Mouse (Mus musculus): ENCODE results near the gene Rpl41. TPM values are rescaled to one million over a fixed set of nuclear protein-coding genes. Genes with fewer than 3 reads are reported as not detected.

The Rpl41 gene
- polyA plus RNA-seq, 1 experiment from 2014 or later, result 2,372 TPM

- H3K36me3 ChIP-seq, result 0 out of 2 replicates have a peak, but pooled peaks cover 7% of the 10 kb centered on the region
- ATAC-seq (ENCODE audit: low FRiP score), result no peak
- no peak overlapping the region for H3K4me2 ChIP-seq
- no peak overlapping the region for H3K27ac ChIP-seq (replicated peaks)
- H3K9me3 ChIP-seq (replicated peaks), result no peaks in the 10 kb centered on the region
- WGBS, result 81% methylated on average over 9 of the region's 9 CpGs
- no peaks in the 10 kb centered on the region for H3K27me3 ChIP-seq (replicated peaks)
- 0 out of 2 replicates have a peak, but pooled peaks cover 4% of the 10 kb centered on the region for H3K4me1 ChIP-seq
- no peak overlapping the region for H3K4me3 ChIP-seq (replicated peaks)
- no peak overlapping the region for H3K9ac ChIP-seq (replicated peaks)
Measured at GRCm38 (mm10) chr10:128504641-128505370, 44.3 kb downstream of the Rpl41 start.

- Histone ChIP-seq H3K4me1 (peaks cover 11% of the 10 kb centered on the region; the same call in 1 of the 2 replicates), H3K27me3 (replicated peaks) (no peaks in the 10 kb centered on the region), H3K9me3 (replicated peaks) (no peaks in the 10 kb centered on the region), H3K9ac (replicated peaks) (no peak overlapping the region), H3K36me3 (0 out of 2 replicates have a peak, but pooled peaks cover 2% of the 10 kb centered on the region), H3K4me3 (replicated peaks) (no peak overlapping the region), H3K4me2 (no peak overlapping the region), H3K27ac (replicated peaks) (no peak overlapping the region)
- no peak for ATAC-seq (ENCODE audit: low FRiP score)
- WGBS, result 83% methylated on average over 3 of the region's 3 CpGs
Measured at GRCm38 (mm10) chr10:128504012-128504411, 45.1 kb downstream of the Rpl41 start.

GRCm38 (mm10) chr10:128503532-128503931, 45.6 kb downstream of the Rpl41 start:
- ATAC-seq (ENCODE audit: low FRiP score), result no peak
- no peaks in the 10 kb centered on the region for H3K9me3 ChIP-seq (replicated peaks)

GRCm38 (mm10) chr10:128502341-128502740, 46.8 kb downstream of the Rpl41 start:
- 87% methylated on average over 5 of the region's 5 CpGs for WGBS
- H3K27ac ChIP-seq (replicated peaks), result no peak overlapping the region
- ATAC-seq (ENCODE audit: low FRiP score), result no peak
- no peaks in the 10 kb centered on the region for H3K36me3 ChIP-seq
- no peaks in the 10 kb centered on the region for H3K9me3 ChIP-seq (replicated peaks)
- peaks cover 22% of the 10 kb centered on the region for H3K4me1 ChIP-seq
- no peak overlapping the region for H3K9ac ChIP-seq (replicated peaks)
- no peak overlapping the region for H3K4me3 ChIP-seq (replicated peaks)
- no peaks in the 10 kb centered on the region for H3K27me3 ChIP-seq (replicated peaks)
- no peak overlapping the region for H3K4me2 ChIP-seq

More at GRCm38 (mm10) chr10:128503532-128503931, 45.6 kb downstream of the Rpl41 start:
- H3K9ac ChIP-seq (replicated peaks), result no peak overlapping the region
- H3K4me3 ChIP-seq (replicated peaks), result no peak overlapping the region
- H3K4me2 ChIP-seq, result no peak overlapping the region
- WGBS, result 79% methylated on average over 8 of the region's 8 CpGs
- H3K36me3 ChIP-seq, result no peaks in the 10 kb centered on the region
- no peak overlapping the region for H3K27ac ChIP-seq (replicated peaks)
- H3K4me1 ChIP-seq, result peaks cover 11% of the 10 kb centered on the region; the same call in 1 of the 2 replicates
- H3K27me3 ChIP-seq (replicated peaks), result no peaks in the 10 kb centered on the region

GRCm38 (mm10) chr10:128499116-128499671, 49.9 kb downstream of the Rpl41 start:
- peak; percentile 8; the same call in 1 of the 2 replicates for ATAC-seq (ENCODE audit: low FRiP score)
- 2% methylated on average over 21 of the region's 21 CpGs for WGBS
- Histone ChIP-seq H3K27ac (replicated peaks) (peak overlapping the region; percentile 82), H3K4me2 (peak overlapping the region; percentile 85), H3K36me3 (no peaks in the 10 kb centered on the region), H3K4me3 (replicated peaks) (peak overlapping the region; percentile 62), H3K9me3 (replicated peaks) (no peaks in the 10 kb centered on the region), H3K9ac (replicated peaks) (peak overlapping the region; percentile 56), H3K4me1 (peaks cover 40% of the 10 kb centered on the region), H3K27me3 (replicated peaks) (no peaks in the 10 kb centered on the region)

- Histone ChIP-seq H3K9me3 (replicated peaks) (no peaks in the 10 kb centered on the region), H3K9ac (replicated peaks) (peak within 1 kb of the TSS; percentile 56), H3K27me3 (replicated peaks) (no peaks in the 10 kb centered on the region), H3K4me3 (replicated peaks) (peak within 1 kb of the TSS; percentile 62), H3K36me3 (no peaks in the 10 kb centered on the region), H3K4me2 (peak within 1 kb of the TSS; percentile 85), H3K27ac (replicated peaks) (peak within 1 kb of the TSS; percentile 82), H3K4me1 (peaks cover 40% of the 10 kb centered on the region)
- ATAC-seq (ENCODE audit: low FRiP score), result peak; percentile 80
- under 1% methylated on average over 27 of the region's 27 CpGs for WGBS
Measured at GRCm38 (mm10) chr10:128498590-128498989, 50.5 kb downstream of the Rpl41 start, which contains the start of gene Myl6b. TSS of gene Myl6b (minus strand) at chr10:128498685.

Small RNA genes within 50 kb of the gene (microRNA-seq; reads per million reads assigned to microRNA genes)
- not detected for gene Gm47275
- not detected for gene Mir6916
- gene Mir6917, result not detected

Other genes starting within 250 kb of the Rpl41 start
- 17.4 and 20.7 TPM in 2 replicates for gene Pan2, start 246.0 kb downstream of the Rpl41 start, polyA plus RNA-seq (2015; fragmentation: Nextera tagmentation; extraction: Ambion mirVana)
- gene Cnpy2, start 226.8 kb downstream of the Rpl41 start, polyA plus RNA-seq (2015; fragmentation: Nextera tagmentation; extraction: Ambion mirVana), result 201 and 221 TPM in 2 replicates
- 268 and 273 TPM in 2 replicates for gene Cs, start 211.6 kb downstream of the Rpl41 start, polyA plus RNA-seq (2015; fragmentation: Nextera tagmentation; extraction: Ambion mirVana)
- 34.6 and 40.8 TPM in 2 replicates for gene Coq10a, start 180.3 kb downstream of the Rpl41 start, polyA plus RNA-seq (2015; fragmentation: Nextera tagmentation; extraction: Ambion mirVana)
- gene Ankrd52, start 172.2 kb downstream of the Rpl41 start, polyA plus RNA-seq (2015; fragmentation: Nextera tagmentation; extraction: Ambion mirVana), result 11.2 and 13.1 TPM in 2 replicates
- 0.68 and 4.4 TPM in 2 replicates for gene Slc39a5, start 148.1 kb downstream of the Rpl41 start, polyA plus RNA-seq (2015; fragmentation: Nextera tagmentation; extraction: Ambion mirVana)
- gene Nabp2, start 137.8 kb downstream of the Rpl41 start, polyA plus RNA-seq (2015; fragmentation: Nextera tagmentation; extraction: Ambion mirVana), result 128 and 133 TPM in 2 replicates
- 78.3 and 80.5 TPM in 2 replicates for gene Rnf41, start 137.6 kb downstream of the Rpl41 start, polyA plus RNA-seq (2015; fragmentation: Nextera tagmentation; extraction: Ambion mirVana)
- gene Smarcc2, start 90.1 kb downstream of the Rpl41 start, polyA plus RNA-seq (2015; fragmentation: Nextera tagmentation; extraction: Ambion mirVana), result 138 and 149 TPM in 2 replicates
- gene Myl6, start 55.2 kb downstream of the Rpl41 start, polyA plus RNA-seq (2015; fragmentation: Nextera tagmentation; extraction: Ambion mirVana), result 999 and 1,090 TPM in 2 replicates
- gene Myl6b, start 50.6 kb downstream of the Rpl41 start, polyA plus RNA-seq (2015; fragmentation: Nextera tagmentation; extraction: Ambion mirVana), result 7.0 and 7.7 TPM in 2 replicates
- gene Esyt1, start 23.4 kb downstream of the Rpl41 start, polyA plus RNA-seq (2015; fragmentation: Nextera tagmentation; extraction: Ambion mirVana), result 20.7 and 30.0 TPM in 2 replicates
- gene Zc3h10, start 1.5 kb downstream of the Rpl41 start, polyA plus RNA-seq (2015; fragmentation: Nextera tagmentation; extraction: Ambion mirVana), result 16.0 and 16.2 TPM in 2 replicates
- 121 and 157 TPM in 2 replicates for gene Pa2g4, start 16.7 kb upstream of the Rpl41 start, polyA plus RNA-seq (2015; fragmentation: Nextera tagmentation; extraction: Ambion mirVana)
- 3.1 and 6.6 TPM in 2 replicates for gene Erbb3, start 40.3 kb upstream of the Rpl41 start, polyA plus RNA-seq (2015; fragmentation: Nextera tagmentation; extraction: Ambion mirVana)
- 381 and 453 TPM in 2 replicates for gene Rps26, start 77.4 kb upstream of the Rpl41 start, polyA plus RNA-seq (2015; fragmentation: Nextera tagmentation; extraction: Ambion mirVana)
- 15.2 and 17.0 TPM in 2 replicates for gene Ikzf4, start 96.7 kb upstream of the Rpl41 start, polyA plus RNA-seq (2015; fragmentation: Nextera tagmentation; extraction: Ambion mirVana)
- gene Suox, start 124.8 kb upstream of the Rpl41 start, polyA plus RNA-seq (2015; fragmentation: Nextera tagmentation; extraction: Ambion mirVana), result 15.7 and 17.0 TPM in 2 replicates
- gene Rab5b, start 147.0 kb upstream of the Rpl41 start, polyA plus RNA-seq (2015; fragmentation: Nextera tagmentation; extraction: Ambion mirVana), result 103 and 108 TPM in 2 replicates
- 0.49 and 1.1 TPM in 2 replicates for gene Pmel, start 154.9 kb upstream of the Rpl41 start, polyA plus RNA-seq (2015; fragmentation: Nextera tagmentation; extraction: Ambion mirVana)
- gene Cdk2, start 155.7 kb upstream of the Rpl41 start, polyA plus RNA-seq (2015; fragmentation: Nextera tagmentation; extraction: Ambion mirVana), result 16.1 and 33.7 TPM in 2 replicates
- gene Dgka, start 195.6 kb upstream of the Rpl41 start, polyA plus RNA-seq (2015; fragmentation: Nextera tagmentation; extraction: Ambion mirVana), result 7.7 and 13.2 TPM in 2 replicates
- gene Pym1, start 198.6 kb upstream of the Rpl41 start, polyA plus RNA-seq (2015; fragmentation: Nextera tagmentation; extraction: Ambion mirVana), result 41.7 and 42.7 TPM in 2 replicates
- gene Mmp19, start 241.6 kb upstream of the Rpl41 start, polyA plus RNA-seq (2015; fragmentation: Nextera tagmentation; extraction: Ambion mirVana), result 0.56 and 0.88 TPM in 2 replicates